Mouse (Mus musculus): ENCODE data around the gene Apool. TPM values are rescaled to one million over a fixed set of nuclear protein-coding genes. Genes with fewer than 3 reads are reported as not detected.
"Not testable (repeated sequence)": the region's sequence is repeated elsewhere in the genome, so short reads cannot be mapped to it uniquely, and the experiment has no call there.

Gene Apool
- total and polyA plus RNA-seq, 2 experiments, result 4.6 to 38.8 TPM

GRCm38 (mm10) chrX:112347467-112348394, 36.6 kb downstream of the Apool start:
- no peak overlapping the region for H3K9ac ChIP-seq (ENCODE audit: low read depth, low read length)
- H3K4me1 ChIP-seq (ENCODE audit: control insufficient read depth, insufficient read depth, low read length), result no peaks in the 10 kb centered on the region
- no peaks in the 10 kb centered on the region for H3K79me2 ChIP-seq (ENCODE audit: control insufficient read depth, insufficient read depth, low read length)
- no peak for TF ChIP-seq POLR2A (IDR thresholded peaks at IDR 0.05; ENCODE audit: extremely low read depth, insufficient read depth, low read length)
- no peak for TF ChIP-seq CTCF (IDR thresholded peaks at IDR 0.05; ENCODE audit: low read depth, low read length)
- WGBS, result 81% methylated on average over 4 of the region's 4 CpGs
- no peaks in the 10 kb centered on the region for H3K27me3 ChIP-seq (ENCODE audit: control insufficient read depth, insufficient read depth, low read length)
- DNase-seq (ENCODE audit: extremely low read depth, low read depth, low spot score), result no peak
- H3K36me3 ChIP-seq (ENCODE audit: control insufficient read depth, insufficient read depth, low read length), result no peaks in the 10 kb centered on the region
- no peak overlapping the region for H3K4me3 ChIP-seq (ENCODE audit: insufficient read depth, low read depth, low read length)
- no peak overlapping the region for H3K27ac ChIP-seq (replicated peaks; ENCODE audit: insufficient read depth, low read depth, low read length)

GRCm38 (mm10) chrX:112348395-112348791, 37.3 kb downstream of the Apool start:
- H3K9ac ChIP-seq (ENCODE audit: low read depth, low read length), result no peak overlapping the region
- H3K27ac ChIP-seq (replicated peaks; ENCODE audit: insufficient read depth, low read depth, low read length), result no peak overlapping the region
- H3K27me3 ChIP-seq (ENCODE audit: control insufficient read depth, insufficient read depth, low read length), result no peaks in the 10 kb centered on the region
- H3K4me1 ChIP-seq (ENCODE audit: control insufficient read depth, insufficient read depth, low read length), result no peaks in the 10 kb centered on the region
- H3K36me3 ChIP-seq (ENCODE audit: control insufficient read depth, insufficient read depth, low read length), result no peaks in the 10 kb centered on the region
- DNase-seq (ENCODE audit: extremely low read depth, low read depth, low spot score), result peak; percentile 16
- H3K79me2 ChIP-seq (ENCODE audit: control insufficient read depth, insufficient read depth, low read length), result no peaks in the 10 kb centered on the region
- no peak for TF ChIP-seq POLR2A (IDR thresholded peaks at IDR 0.05; ENCODE audit: extremely low read depth, insufficient read depth, low read length)
- TF ChIP-seq CTCF (IDR thresholded peaks at IDR 0.05; ENCODE audit: low read depth, low read length), result peak; percentile 37
- H3K4me3 ChIP-seq (ENCODE audit: insufficient read depth, low read depth, low read length), result no peak overlapping the region
- WGBS, result 40% methylated on average over 3 of the region's 3 CpGs

GRCm38 (mm10) chrX:112368426-112368825, 57.3 kb downstream of the Apool start:
- H3K36me3 ChIP-seq (ENCODE audit: control insufficient read depth, insufficient read depth, low read length), result peaks cover 5% of the 10 kb centered on the region
- no peak overlapping the region for H3K9ac ChIP-seq (ENCODE audit: low read depth, low read length)
- no peaks in the 10 kb centered on the region for H3K79me2 ChIP-seq (ENCODE audit: control insufficient read depth, insufficient read depth, low read length)
- H3K4me1 ChIP-seq (ENCODE audit: control insufficient read depth, insufficient read depth, low read length), result no peaks in the 10 kb centered on the region
- no peak overlapping the region for H3K27ac ChIP-seq (replicated peaks; ENCODE audit: insufficient read depth, low read depth, low read length)
- no peaks in the 10 kb centered on the region for H3K27me3 ChIP-seq (ENCODE audit: control insufficient read depth, insufficient read depth, low read length)
- H3K4me3 ChIP-seq (ENCODE audit: insufficient read depth, low read depth, low read length), result no peak overlapping the region
- DNase-seq (ENCODE audit: extremely low read depth, low read depth, low spot score), result no peak
- peak; percentile 37; the same call in 1 of the 2 replicates for TF ChIP-seq CTCF (IDR thresholded peaks at IDR 0.05; ENCODE audit: low read depth, low read length)
- TF ChIP-seq POLR2A (IDR thresholded peaks at IDR 0.05; ENCODE audit: extremely low read depth, insufficient read depth, low read length), result no peak
- WGBS, result 54% methylated on average over 4 of the region's 4 CpGs

GRCm38 (mm10) chrX:112370577-112371410, 59.7 kb downstream of the Apool start:
- H3K36me3 ChIP-seq (ENCODE audit: control insufficient read depth, insufficient read depth, low read length); H3K79me2 ChIP-seq (ENCODE audit: control insufficient read depth, insufficient read depth, low read length); H3K27ac ChIP-seq (replicated peaks; ENCODE audit: insufficient read depth, low read depth, low read length); H3K9ac ChIP-seq (ENCODE audit: low read depth, low read length); H3K4me3 ChIP-seq (ENCODE audit: insufficient read depth, low read depth, low read length); H3K4me1 ChIP-seq (ENCODE audit: control insufficient read depth, insufficient read depth, low read length); H3K27me3 ChIP-seq (ENCODE audit: control insufficient read depth, insufficient read depth, low read length): not testable (repeated sequence)
- 89% methylated on average over 5 of the region's 5 CpGs for whole genome bisulfite sequencing
- DNase-seq (ENCODE audit: extremely low read depth, low read depth, low spot score), result peak; percentile 24

GRCm38 (mm10) chrX:112406679-112407078, 95.5 kb downstream of the Apool start, which contains the start of gene Satl1:
Gene Satl1, minus strand, starts transcription at chrX:112406779.
- Histone ChIP-seq H3K79me2 (ENCODE audit: control insufficient read depth, insufficient read depth, low read length) (no peaks in the 10 kb centered on the region), H3K36me3 (ENCODE audit: control insufficient read depth, insufficient read depth, low read length) (no peaks in the 10 kb centered on the region), H3K27ac (replicated peaks; ENCODE audit: insufficient read depth, low read depth, low read length) (no peak within 1 kb of the TSS), H3K27me3 (ENCODE audit: control insufficient read depth, insufficient read depth, low read length) (no peaks in the 10 kb centered on the region), H3K9ac (ENCODE audit: low read depth, low read length) (no peak within 1 kb of the TSS), H3K4me1 (ENCODE audit: control insufficient read depth, insufficient read depth, low read length) (no peaks in the 10 kb centered on the region), H3K4me3 (ENCODE audit: insufficient read depth, low read depth, low read length) (no peak within 1 kb of the TSS)
- no peak for TF ChIP-seq CTCF (IDR thresholded peaks at IDR 0.05; ENCODE audit: low read depth, low read length)
- no peak for TF ChIP-seq POLR2A (IDR thresholded peaks at IDR 0.05; ENCODE audit: extremely low read depth, insufficient read depth, low read length)
- WGBS, result 96% methylated on average over 3 of the region's 3 CpGs
- DNase-seq (ENCODE audit: extremely low read depth, low read depth, low spot score), result no peak
